Mouse (Mus musculus): ENCODE data around the gene Cul1. TPM values are rescaled to one million over a fixed set of nuclear protein-coding genes. Genes with fewer than 3 reads are reported as not detected.
"Not testable (repeated sequence)": the region's sequence is repeated elsewhere in the genome, so short reads cannot be mapped to it uniquely, and the experiment has no call there.

The Cul1 gene
- polyA plus RNA-seq, 1 experiment, result 56.3 TPM

DNA sequence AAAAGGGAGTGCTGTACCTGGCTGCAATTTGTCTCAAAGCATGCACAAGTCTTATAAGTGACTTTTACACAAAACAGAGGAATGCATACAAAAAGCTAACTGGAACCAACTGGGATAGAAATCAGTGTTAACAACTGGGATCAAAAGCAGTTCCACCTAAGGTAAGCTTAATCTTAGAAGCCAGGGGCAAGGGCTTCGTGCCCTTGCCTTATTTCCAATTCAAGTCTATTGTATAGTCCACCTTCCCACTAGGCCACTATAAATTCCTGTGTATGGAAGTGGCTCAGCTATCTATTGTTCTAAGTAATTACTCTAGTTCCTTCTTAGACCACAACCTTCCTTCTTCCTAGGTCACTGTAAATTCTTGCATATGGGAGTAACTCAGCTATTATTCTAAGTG lies 27.1 kb upstream of the Cul1 start:
- Histone ChIP-seq H3K36me3 (ENCODE audit: control insufficient read depth, insufficient read depth, low read length) (no peaks in the 10 kb centered on the region), H3K4me1 (ENCODE audit: control insufficient read depth, insufficient read depth, low read length) (no peaks in the 10 kb centered on the region), H3K27me3 (ENCODE audit: control insufficient read depth, insufficient read depth, low read length) (no peaks in the 10 kb centered on the region), H3K27ac (ENCODE audit: control insufficient read depth, insufficient read depth, low read depth, low read length) (no peak overlapping the region), H3K4me3 (ENCODE audit: control insufficient read depth, low read depth, low read length) (no peak overlapping the region)
- TF ChIP-seq CTCF (IDR thresholded peaks at IDR 0.05; ENCODE audit: control insufficient read depth, insufficient read depth, insufficient replicate concordance, low read depth, low read length) (no peak), POLR2A (IDR thresholded peaks at IDR 0.05; ENCODE audit: control insufficient read depth, low read depth, low read length) (no peak)

DNA sequence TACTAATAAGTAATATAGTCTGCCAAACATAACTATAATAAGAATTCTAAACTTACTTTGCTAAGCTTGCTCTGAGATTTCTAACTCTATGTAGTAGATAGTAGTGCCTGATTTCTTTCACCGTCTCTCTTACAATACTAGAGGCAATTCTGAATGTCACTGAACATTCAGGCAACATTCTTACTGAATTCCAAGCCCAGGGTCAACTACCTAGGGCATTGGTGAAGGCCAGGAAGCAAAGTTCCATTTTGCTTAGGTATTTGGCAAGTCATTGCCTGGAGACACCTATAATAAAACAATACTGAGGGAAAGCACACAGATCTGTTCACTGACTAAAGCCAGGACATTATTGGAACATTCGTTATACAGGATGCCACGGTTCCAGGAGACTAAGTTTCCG lies 26.6 kb upstream of the Cul1 start:
- not testable (repeated sequence) for H3K4me3 ChIP-seq (ENCODE audit: control insufficient read depth, low read depth, low read length); H3K4me1 ChIP-seq (ENCODE audit: control insufficient read depth, insufficient read depth, low read length); H3K36me3 ChIP-seq (ENCODE audit: control insufficient read depth, insufficient read depth, low read length); H3K27ac ChIP-seq (ENCODE audit: control insufficient read depth, insufficient read depth, low read depth, low read length); H3K27me3 ChIP-seq (ENCODE audit: control insufficient read depth, insufficient read depth, low read length)

DNA sequence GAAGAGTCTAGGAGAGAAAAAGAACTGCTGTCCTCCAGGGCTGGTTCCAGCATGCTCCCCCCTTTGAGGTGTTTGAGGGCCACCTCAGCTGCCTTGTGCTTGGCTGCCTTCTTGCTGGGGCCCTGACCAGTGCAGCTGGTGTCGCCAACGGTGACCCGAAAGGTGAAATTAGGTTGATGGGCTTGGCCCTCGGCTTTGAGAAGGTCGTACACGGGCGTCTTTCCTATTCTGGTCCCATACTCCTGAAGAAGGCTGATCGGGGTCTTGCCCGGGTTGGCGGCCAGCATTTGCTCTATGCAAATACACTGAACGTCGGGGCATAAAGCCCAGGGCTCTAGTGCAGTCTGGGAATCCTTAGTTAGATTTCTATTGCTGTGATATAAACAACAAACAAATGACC lies 20.4 kb upstream of the Cul1 start:
- H3K4me3 ChIP-seq (ENCODE audit: control insufficient read depth, low read depth, low read length); H3K36me3 ChIP-seq (ENCODE audit: control insufficient read depth, insufficient read depth, low read length); H3K4me1 ChIP-seq (ENCODE audit: control insufficient read depth, insufficient read depth, low read length); H3K27ac ChIP-seq (ENCODE audit: control insufficient read depth, insufficient read depth, low read depth, low read length); H3K27me3 ChIP-seq (ENCODE audit: control insufficient read depth, insufficient read depth, low read length): not testable (repeated sequence)

DNA sequence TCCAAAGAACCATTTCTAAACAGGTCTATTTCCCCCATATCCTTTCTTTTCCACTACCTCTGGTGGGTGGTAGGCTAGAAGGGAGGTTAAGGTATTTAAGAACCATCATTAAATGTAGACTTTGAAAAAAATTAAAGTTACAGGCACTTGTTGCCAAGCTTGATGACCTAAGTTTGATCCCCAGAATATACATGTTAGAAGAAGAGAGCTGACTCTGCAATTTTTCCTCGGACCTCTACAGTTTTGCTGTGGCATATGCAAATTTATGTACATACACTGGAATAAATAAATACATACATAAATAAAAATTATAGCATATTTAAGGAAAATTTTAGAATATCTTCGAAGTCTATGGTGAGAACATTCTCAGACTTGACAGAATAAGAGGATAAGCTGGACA lies 13.1 kb upstream of the Cul1 start:
- H3K27ac ChIP-seq (ENCODE audit: control insufficient read depth, insufficient read depth, low read depth, low read length), result no peak overlapping the region
- TF ChIP-seq POLR2A (IDR thresholded peaks at IDR 0.05; ENCODE audit: control insufficient read depth, low read depth, low read length) (no peak), CTCF (IDR thresholded peaks at IDR 0.05; ENCODE audit: control insufficient read depth, insufficient read depth, insufficient replicate concordance, low read depth, low read length) (no peak)
- no peaks in the 10 kb centered on the region for H3K27me3 ChIP-seq (ENCODE audit: control insufficient read depth, insufficient read depth, low read length)
- no peaks in the 10 kb centered on the region for H3K36me3 ChIP-seq (ENCODE audit: control insufficient read depth, insufficient read depth, low read length)
- H3K4me1 ChIP-seq (ENCODE audit: control insufficient read depth, insufficient read depth, low read length), result no peaks in the 10 kb centered on the region
- H3K4me3 ChIP-seq (ENCODE audit: control insufficient read depth, low read depth, low read length), result no peak overlapping the region

- TF ChIP-seq CTCF (IDR thresholded peaks at IDR 0.05; ENCODE audit: control insufficient read depth, insufficient read depth, insufficient replicate concordance, low read depth, low read length) (no peak), POLR2A (IDR thresholded peaks at IDR 0.05; ENCODE audit: control insufficient read depth, low read depth, low read length) (no peak)
- Histone ChIP-seq H3K27me3 (ENCODE audit: control insufficient read depth, insufficient read depth, low read length) (no peaks in the 10 kb centered on the region), H3K27ac (ENCODE audit: control insufficient read depth, insufficient read depth, low read depth, low read length) (no peak overlapping the region), H3K36me3 (ENCODE audit: control insufficient read depth, insufficient read depth, low read length) (no peaks in the 10 kb centered on the region), H3K4me1 (ENCODE audit: control insufficient read depth, insufficient read depth, low read length) (no peaks in the 10 kb centered on the region), H3K4me3 (ENCODE audit: control insufficient read depth, low read depth, low read length) (no peak overlapping the region)
Observed at GRCm38 (mm10) chr6:47447658-47448057, 5.5 kb upstream of the Cul1 start.

DNA sequence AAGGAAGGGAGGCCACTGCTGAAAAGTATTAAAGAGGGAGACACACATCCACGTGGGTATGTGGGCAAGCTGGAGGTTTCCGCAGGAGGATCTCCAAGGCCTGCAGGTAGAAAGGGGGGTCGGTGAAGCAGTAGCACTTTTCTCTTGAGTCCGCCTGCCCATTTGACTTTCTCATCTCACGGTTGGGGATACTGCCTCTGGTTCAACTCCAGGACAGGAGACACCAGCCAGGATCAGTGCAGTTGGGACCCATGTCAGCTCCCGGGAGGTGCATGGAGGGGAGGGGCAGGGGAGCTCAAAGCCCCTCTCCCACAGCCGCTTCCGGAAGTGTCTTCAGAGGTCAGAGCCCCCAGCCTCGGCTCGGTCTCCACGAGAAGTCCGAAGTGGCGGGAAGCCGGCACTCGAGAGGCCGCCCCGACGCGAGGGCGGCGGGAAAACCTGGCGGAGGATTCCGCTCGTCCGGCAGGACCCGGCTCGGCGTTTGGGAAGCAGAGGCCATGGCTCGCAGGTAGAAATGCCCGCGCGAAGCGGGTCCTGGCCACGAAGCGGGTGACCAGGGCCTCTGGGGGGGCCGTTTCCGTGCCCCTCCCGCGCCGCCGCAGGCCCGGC lies 428 bp downstream of the Cul1 start:
- H3K27ac ChIP-seq (ENCODE audit: control insufficient read depth, insufficient read depth, low read depth, low read length), result peak overlapping the region; percentile 97
- peak; percentile 52 for TF ChIP-seq POLR2A (IDR thresholded peaks at IDR 0.05; ENCODE audit: control insufficient read depth, low read depth, low read length)
- TF ChIP-seq CTCF (IDR thresholded peaks at IDR 0.05; ENCODE audit: control insufficient read depth, insufficient read depth, insufficient replicate concordance, low read depth, low read length), result no peak
- peaks cover 2% of the 10 kb centered on the region; the same call in 1 of the 2 replicates for H3K4me1 ChIP-seq (ENCODE audit: control insufficient read depth, insufficient read depth, low read length)
- no peaks in the 10 kb centered on the region for H3K27me3 ChIP-seq (ENCODE audit: control insufficient read depth, insufficient read depth, low read length)
- peak overlapping the region; percentile 99 for H3K4me3 ChIP-seq (ENCODE audit: control insufficient read depth, low read depth, low read length)
- no peaks in the 10 kb centered on the region for H3K36me3 ChIP-seq (ENCODE audit: control insufficient read depth, insufficient read depth, low read length)

- Histone ChIP-seq H3K4me3 (ENCODE audit: control insufficient read depth, low read depth, low read length) (peak overlapping the region; percentile 99), H3K36me3 (ENCODE audit: control insufficient read depth, insufficient read depth, low read length) (no peaks in the 10 kb centered on the region), H3K4me1 (ENCODE audit: control insufficient read depth, insufficient read depth, low read length) (peaks cover 2% of the 10 kb centered on the region; the same call in 1 of the 2 replicates), H3K27ac (ENCODE audit: control insufficient read depth, insufficient read depth, low read depth, low read length) (peak overlapping the region; percentile 97), H3K27me3 (ENCODE audit: control insufficient read depth, insufficient read depth, low read length) (no peaks in the 10 kb centered on the region)
- TF ChIP-seq POLR2A (IDR thresholded peaks at IDR 0.05; ENCODE audit: control insufficient read depth, low read depth, low read length), result peak; percentile 6; the same call in 1 of the 2 replicates
- TF ChIP-seq CTCF (IDR thresholded peaks at IDR 0.05; ENCODE audit: control insufficient read depth, insufficient read depth, insufficient replicate concordance, low read depth, low read length), result no peak
Observed at GRCm38 (mm10) chr6:47454131-47454574, 955 bp downstream of the Cul1 start.

Data from testis, adult 2 months (tissue).